25 mouse cellular contexts compared by ENCODE assay signal in the genomic region with DNA sequence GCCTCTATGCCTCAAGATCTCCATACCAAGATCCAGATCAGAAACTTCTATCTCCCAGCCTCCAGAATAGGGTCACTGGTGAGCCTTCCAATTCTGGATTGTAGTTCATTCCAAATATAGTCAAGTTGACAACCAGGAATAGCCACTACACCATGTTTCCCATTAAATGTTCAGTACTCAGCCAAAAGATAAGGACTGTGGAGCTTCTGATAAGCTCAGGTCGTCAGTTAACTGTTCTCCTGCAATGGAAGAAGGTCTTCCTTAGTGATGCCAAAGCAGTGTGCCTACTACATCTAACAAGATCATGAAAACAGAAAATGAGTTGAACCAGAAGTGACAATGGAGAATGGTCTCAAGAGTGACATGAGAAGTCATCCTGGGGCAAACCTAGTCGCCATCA. TPM values are rescaled to one million over a fixed set of nuclear protein-coding genes. Genes with fewer than 3 reads are reported as not detected.
DNase-seq lines count a peak whose midpoint lies in the region; ATAC-seq and TF ChIP-seq lines count a peak whose summit lies in the region.
"Had no signal": no experiment of that assay in that cellular context is flagged by ENCODE, and none has a peak within 500 bp of the region (broad histone marks: within the 10 kb centered on the region; RNA-seq: fewer than 3 reads in every experiment).

No protein-coding gene starts in this region.

- TF ChIP-seq POLR2A in heart, adult 2 months (IDR thresholded peaks at IDR 0.05; ENCODE audit: insufficient read depth, low read depth, low read length) = no peak

- H3K4me2 ChIP-seq in heart, embryonic 14.5 days (ENCODE audit: low read length) = 0 out of 2 replicates have a peak overlapping the region, but pooled peaks have one; percentile 8
- no peak overlapping the region for H3K4me2 ChIP-seq in heart, embryonic 11.5 days
- H3K4me2 ChIP-seq: embryonic facial prominence, embryonic 13.5 days; forebrain, embryonic 12.5 days; hindbrain, embryonic 15.5 days; kidney, embryonic 15.5 days had no signal

- no peak overlapping the region for H3K4me3 ChIP-seq in heart, adult 2 months
- H3K4me3 ChIP-seq in heart, embryonic 14.5 days (ENCODE audit: control insufficient read depth in 1 of 2, insufficient read depth in 1 of 2, low read depth in 1 of 2, low read length in 2 of 2) = no peak overlapping the region
- H3K4me3 ChIP-seq in heart, embryonic 11.5 days (ENCODE audit: low read depth, low read length) = no peak overlapping the region
- H3K4me3 ChIP-seq in megakaryocyte, embryonic 14.5 days (replicated peaks) = peak overlapping the region; percentile 74
- H3K4me3 ChIP-seq: embryonic facial prominence, embryonic 13.5 days; forebrain, embryonic 12.5 days; hindbrain, embryonic 10.5 days; hindbrain, embryonic 15.5 days; kidney, embryonic 15.5 days had no signal

- no peak for DNase-seq in heart, adult 2 months
- DNase-seq in heart, adult 9 months (ENCODE audit: low spot score in 2 of 2) = no peak
- no peak for DNase-seq in thymus, postnatal 0 days (ENCODE audit: low spot score)
- no peak for DNase-seq in kidney, adult 18-20 months
- DNase-seq: adrenal gland, postnatal 10 days; cerebellum, adult 11-12 months; cerebellum, adult 9-11 months; forebrain, postnatal 0 days; kidney, adult 11 months; kidney, postnatal 25 days; lung, postnatal 4 days; midbrain, embryonic 14.5 days had no signal

- peaks cover 6% of the 10 kb centered on the region for H3K79me2 ChIP-seq in heart, adult 2 months (replicated peaks; ENCODE audit: control insufficient read depth, insufficient read depth, low read length)

- peak overlapping the region; percentile 3; the same call in 1 of the 2 replicates for H3K27ac ChIP-seq in heart, adult 2 months
- H3K27ac ChIP-seq in heart, embryonic 14.5 days (replicated peaks in 1 of 2; ENCODE audit: control insufficient read depth in 1 of 2, insufficient read depth in 1 of 2, low read depth in 2 of 2, low read length in 2 of 2) = peak overlapping the region in 1 of 2 experiments; percentile 37; a peak in 2 of 4 replicates
- no peak overlapping the region for H3K27ac ChIP-seq in heart, embryonic 11.5 days (ENCODE audit: low read depth, low read length)
- H3K27ac ChIP-seq: embryonic facial prominence, embryonic 13.5 days; forebrain, embryonic 12.5 days; hindbrain, embryonic 10.5 days; hindbrain, embryonic 15.5 days; kidney, embryonic 15.5 days had no signal

- no peaks in the 10 kb centered on the region for H3K9me3 ChIP-seq in heart, embryonic 14.5 days (ENCODE audit: control insufficient read depth, low read length)
- no peaks in the 10 kb centered on the region for H3K9me3 ChIP-seq in heart, embryonic 11.5 days (replicated peaks; ENCODE audit: control insufficient read depth, low read length)
- no peaks in the 10 kb centered on the region for H3K9me3 ChIP-seq in megakaryocyte, embryonic 14.5 days
- H3K9me3 ChIP-seq: embryonic facial prominence, embryonic 13.5 days; forebrain, embryonic 12.5 days; G1E; hindbrain, embryonic 10.5 days; hindbrain, embryonic 15.5 days; kidney, embryonic 15.5 days had no signal

- TF ChIP-seq EP300 in heart, adult 2 months (IDR thresholded peaks at IDR 0.05; ENCODE audit: insufficient read depth, low read depth, low read length) = no peak

- ATAC-seq in heart, embryonic 14.5 days (ENCODE audit: insufficient number of reproducible peaks, insufficient read depth, low FRiP score, low read depth) = no peak
- no peak for ATAC-seq in heart, embryonic 11.5 days (replicated peaks; ENCODE audit: insufficient number of reproducible peaks, low FRiP score, low TSS enrichment)
- ATAC-seq in megakaryocyte, adult 5-6 weeks (ENCODE audit: poor library complexity, severe bottlenecking) = no peak
- ATAC-seq: forebrain, postnatal 0 days; inflammation-experienced regulatory T-cells, adult 6 months; lung, postnatal 0 days; Patski had no signal

- no peaks in the 10 kb centered on the region for H3K27me3 ChIP-seq in heart, adult 2 months (ENCODE audit: control insufficient read depth, insufficient read depth, low read length)
- no peaks in the 10 kb centered on the region for H3K27me3 ChIP-seq in heart, embryonic 14.5 days (ENCODE audit: control insufficient read depth, insufficient read depth, low read length)
- H3K27me3 ChIP-seq in heart, embryonic 11.5 days (ENCODE audit: control insufficient read depth, insufficient read depth, low read length) = no peaks in the 10 kb centered on the region
- H3K27me3 ChIP-seq in megakaryocyte, embryonic 14.5 days (replicated peaks) = no peaks in the 10 kb centered on the region
- H3K27me3 ChIP-seq: embryonic facial prominence, embryonic 13.5 days; forebrain, embryonic 12.5 days; hindbrain, embryonic 15.5 days; kidney, embryonic 15.5 days; Patski had no signal

- TF ChIP-seq CTCF in heart, adult 2 months (IDR thresholded peaks at IDR 0.05) = no peak

- peaks cover 13% of the 10 kb centered on the region for H3K4me1 ChIP-seq in heart, adult 2 months (ENCODE audit: control insufficient read depth, insufficient read depth, low read length)
- peaks cover 4 to 31% of the 10 kb centered on the region in 2 experiments for H3K4me1 ChIP-seq in heart, embryonic 14.5 days (ENCODE audit: control insufficient read depth in 2 of 2, insufficient read depth in 2 of 2, low read length in 2 of 2)
- peaks cover 24% of the 10 kb centered on the region for H3K4me1 ChIP-seq in heart, embryonic 11.5 days (ENCODE audit: control insufficient read depth, insufficient read depth, low read length)
- peaks cover 79% of the 10 kb centered on the region for H3K4me1 ChIP-seq in megakaryocyte, embryonic 14.5 days
- H3K4me1 ChIP-seq: forebrain, embryonic 12.5 days; hindbrain, embryonic 15.5 days; kidney, embryonic 15.5 days had no signal

- peaks cover 6% of the 10 kb centered on the region for H3K36me3 ChIP-seq in heart, adult 2 months (ENCODE audit: control insufficient read depth, insufficient read depth, low read length)
- peaks cover 16% of the 10 kb centered on the region for H3K36me3 ChIP-seq in heart, embryonic 14.5 days (ENCODE audit: control insufficient read depth, insufficient read depth, low read length)
- 0 out of 2 replicates have a peak, but pooled peaks cover 5% of the 10 kb centered on the region for H3K36me3 ChIP-seq in heart, embryonic 11.5 days (ENCODE audit: control insufficient read depth, insufficient read depth, low read length)
- H3K36me3 ChIP-seq in megakaryocyte, embryonic 14.5 days (replicated peaks; ENCODE audit: low read length) = peaks cover 76% of the 10 kb centered on the region

- 28% methylated on average over 2 of the region's 2 CpGs for WGBS in heart, adult 2 months
- 30% methylated on average over 2 of the region's 2 CpGs for WGBS in heart, embryonic 14.5 days
- WGBS in heart, embryonic 11.5 days (ENCODE audit: insufficient replicate concordance) = 43% methylated on average over 2 of the region's 2 CpGs

- H3K9ac ChIP-seq in heart, adult 2 months (ENCODE audit: low read depth, low read length) = no peak overlapping the region
- no peak overlapping the region for H3K9ac ChIP-seq in heart, embryonic 14.5 days (ENCODE audit: low read length)
- no peak overlapping the region for H3K9ac ChIP-seq in heart, embryonic 11.5 days (ENCODE audit: low read depth, low read length)
- H3K9ac ChIP-seq: embryonic facial prominence, embryonic 13.5 days; forebrain, embryonic 12.5 days; forebrain, postnatal 0 days; hindbrain, embryonic 15.5 days; kidney, embryonic 15.5 days had no signal

- intact Hi-C loops in heart, adult 2 months (cut with DNase I) = no loop called here

RNA-seq across cellular contexts. Expression of a gene that starts 25.0 kb away (rescaled TPM):
- 10 to 100 TPM; 27.0 to 37.6 TPM for total RNA-seq in heart, adult 2 months (2021)
- polyA plus RNA-seq in heart, adult 2 months (2012; rRNA removed) = 4.3 and 6.8 TPM in 2 replicates
- polyA plus RNA-seq in heart, embryonic 14.5 days (2014; fragmentation: Nextera tagmentation; extraction: Ambion mirVana) = 19.7 and 23.9 TPM in 2 replicates
- polyA plus RNA-seq in heart, embryonic 11.5 days (2014; fragmentation: Nextera tagmentation; extraction: Ambion mirVana) = 18.6 and 20.6 TPM in 2 replicates
- 27.9 TPM in 1 of 2 replicates, not detected in the other for polyA plus RNA-seq in megakaryocyte, embryonic 14.5 days (2012; ENCODE audit: insufficient read depth, low replicate concordance)
- 49.5 and 80.4 TPM in 2 replicates for total RNA-seq in megakaryocyte, adult 5-6 weeks (2015)
- total RNA-seq in megakaryocyte, adult 5-6 weeks (2017) = 20.9 and 28.7 TPM in 2 replicates
- polyA plus RNA-seq in thymus, postnatal 0 days (2015; fragmentation: Nextera tagmentation; extraction: Ambion mirVana) = 26.9 and 35.4 TPM in 2 replicates

RNA-seq across cellular contexts. Expression of a gene that starts 50.0 kb away (rescaled TPM):
- total RNA-seq in heart, adult 2 months (2021) = 1 to 10 TPM; 6.3 to 7.8 TPM
- polyA plus RNA-seq in heart, adult 2 months (2012; rRNA removed) = 5.0 and 7.7 TPM in 2 replicates
- polyA plus RNA-seq in heart, embryonic 14.5 days (2014; fragmentation: Nextera tagmentation; extraction: Ambion mirVana) = 27.0 and 31.1 TPM in 2 replicates
- polyA plus RNA-seq in heart, embryonic 11.5 days (2014; fragmentation: Nextera tagmentation; extraction: Ambion mirVana) = 37.6 and 41.1 TPM in 2 replicates
- 11.9 TPM in 1 of 2 replicates, not detected in the other for polyA plus RNA-seq in megakaryocyte, embryonic 14.5 days (2012; ENCODE audit: insufficient read depth, low replicate concordance)
- 12.7 and 18.6 TPM in 2 replicates for total RNA-seq in megakaryocyte, adult 5-6 weeks (2015)
- total RNA-seq in megakaryocyte, adult 5-6 weeks (2017) = 5.7 and 14.6 TPM in 2 replicates
- 29.8 and 31.5 TPM in 2 replicates for polyA plus RNA-seq in thymus, postnatal 0 days (2015; fragmentation: Nextera tagmentation; extraction: Ambion mirVana)
